Mouse (Mus musculus) activated CD4-positive, CD25-positive, alpha-beta regulatory T cell, adult 9 weeks (primary cell): ENCODE results near the gene Olfr124. TPM values are rescaled to one million over a fixed set of nuclear protein-coding genes. Genes with fewer than 3 reads are reported as not detected.

Source experiments
- polyA plus RNA-seq: library from polyadenylated mRNA; unstranded; fragments of 100-300 nt; shearing (Covaris generic); gene quantifications from one replicate; pipeline ENCODE4 v1.2.1, GENCODE M21; 2017

Gene Olfr124
- not detected for polyA plus RNA-seq

DNA sequence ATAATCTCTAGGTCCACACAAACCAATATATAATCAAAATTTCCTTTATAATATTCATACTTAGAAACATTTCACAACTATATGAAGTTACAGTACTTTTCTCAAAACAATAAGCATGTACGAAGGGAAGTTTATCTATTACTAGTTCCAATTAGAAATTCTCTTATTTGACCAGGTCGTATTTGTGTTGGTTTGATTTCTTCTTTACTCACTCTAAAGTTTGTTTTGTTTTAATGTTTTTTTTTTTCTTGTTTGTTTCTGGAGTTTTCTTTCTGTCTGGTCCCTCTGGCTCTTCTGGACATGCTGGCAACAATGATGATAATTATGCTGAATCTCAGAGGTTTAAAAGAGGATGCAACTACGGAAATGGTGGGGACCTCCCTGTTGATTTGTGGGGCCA lies at the start of gene Olfr124:
TSS of gene Olfr124 (plus strand) at position 301 of the 400 bp plus-strand sequence.

DNA sequence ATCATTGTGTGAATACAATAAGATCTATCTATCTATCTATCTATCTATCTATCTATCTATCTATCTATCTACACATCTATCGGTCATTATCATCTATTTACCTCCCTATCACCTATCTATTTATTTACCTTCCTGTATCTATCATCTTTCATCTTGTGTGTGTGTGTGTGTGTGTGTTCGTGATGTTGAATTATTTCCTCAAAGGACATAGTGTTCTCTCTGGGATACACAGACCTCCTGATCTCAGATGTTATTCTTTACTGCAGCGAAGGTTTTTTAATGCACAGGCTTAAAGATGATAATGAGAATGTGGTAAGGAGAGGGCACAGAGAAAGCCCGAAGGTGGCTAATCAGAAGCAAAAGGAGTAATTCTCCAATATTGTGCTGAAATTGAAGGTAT lies 31.4 kb upstream of the Olfr124 start, which contains the start of gene Olfr122:
TSS of gene Olfr122 (plus strand) at position 301 of the 400 bp plus-strand sequence.

DNA sequence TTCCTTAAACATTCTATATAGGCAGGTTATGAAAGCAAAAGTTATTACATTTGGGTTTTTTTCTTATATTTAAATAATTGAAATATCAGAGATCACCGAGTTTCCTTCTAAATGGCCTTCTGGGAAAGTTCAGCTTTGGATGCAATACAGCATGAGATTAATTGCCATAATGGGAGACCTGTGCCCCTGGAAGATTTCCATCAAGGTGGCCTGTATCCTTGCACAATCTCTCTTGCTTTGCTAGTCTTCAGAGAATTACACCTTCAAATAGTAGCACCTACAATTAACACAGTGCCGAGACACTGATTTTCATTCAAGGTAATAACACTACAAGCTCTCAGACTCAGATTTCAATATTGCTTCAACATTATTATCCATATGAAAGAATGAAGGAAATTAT lies 6.5 kb upstream of the Olfr124 start, which contains the start of gene Olfr123:
TSS of gene Olfr123 (plus strand) at position 301 of the 400 bp plus-strand sequence.

DNA sequence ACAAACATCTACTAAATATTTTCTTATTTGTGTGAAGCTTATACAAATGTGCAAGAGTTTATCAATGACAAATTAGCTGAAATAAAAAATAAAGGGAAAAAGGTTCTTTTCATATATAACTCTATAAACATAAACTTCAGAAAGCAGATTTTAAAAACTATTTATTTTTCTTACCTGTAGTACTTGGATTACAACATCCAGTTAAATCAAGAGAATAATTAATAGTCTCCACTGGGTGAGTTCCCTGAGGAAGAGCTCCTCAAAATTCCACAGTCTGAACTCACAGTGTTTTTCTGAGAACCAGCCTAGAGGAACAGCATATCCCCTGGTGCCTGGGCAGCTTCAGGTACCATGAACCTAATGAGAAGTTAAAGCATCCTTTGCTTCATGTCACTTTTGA lies 33.0 kb downstream of the Olfr124 start, which contains the start of gene Olfr125:
TSS of gene Olfr125 (plus strand) at position 301 of the 400 bp plus-strand sequence.

DNA sequence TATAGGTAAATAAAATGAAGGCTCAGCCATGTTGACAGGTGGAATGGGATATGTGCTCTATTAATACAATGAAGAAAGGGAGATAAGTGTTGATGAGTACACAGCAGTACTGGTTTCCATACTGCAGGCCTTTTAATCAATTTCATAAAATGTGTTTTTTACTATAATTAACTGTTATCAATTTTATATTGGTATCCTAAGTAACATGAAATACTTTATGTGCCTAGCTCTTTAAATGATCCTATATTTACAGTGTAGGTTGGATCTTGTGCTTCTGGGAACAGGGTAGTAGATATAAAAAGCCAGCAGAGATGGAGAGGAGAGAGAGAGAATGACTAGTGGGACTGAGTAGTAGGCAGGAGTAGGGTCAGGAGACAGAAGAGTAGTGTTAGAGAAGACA lies 47.5 kb downstream of the Olfr124 start, which contains the start of gene Olfr126:
TSS of gene Olfr126 (plus strand) at position 301 of the 400 bp plus-strand sequence.

Other genes starting within 250 kb of the Olfr124 start
- not detected for gene Olfr112, start 230.4 kb upstream of the Olfr124 start, polyA plus RNA-seq
- not detected for gene Olfr113, start 222.2 kb upstream of the Olfr124 start, polyA plus RNA-seq
- gene Olfr114, start 207.1 kb upstream of the Olfr124 start, polyA plus RNA-seq = not detected
- gene Olfr115, start 172.8 kb upstream of the Olfr124 start, polyA plus RNA-seq = not detected
- not detected for gene Olfr116, start 172.7 kb upstream of the Olfr124 start, polyA plus RNA-seq
- gene Olfr117, start 136.1 kb upstream of the Olfr124 start, polyA plus RNA-seq = not detected
- gene Olfr118, start 132.9 kb upstream of the Olfr124 start, polyA plus RNA-seq = not detected
- not detected for gene Olfr119, start 103.3 kb upstream of the Olfr124 start, polyA plus RNA-seq
- gene Olfr120, start 78.1 kb upstream of the Olfr124 start, polyA plus RNA-seq = not detected
- not detected for gene Olfr121, start 51.0 kb upstream of the Olfr124 start, polyA plus RNA-seq
- gene Olfr122, start 31.3 kb upstream of the Olfr124 start, polyA plus RNA-seq = not detected
- gene Olfr123, start 6.4 kb upstream of the Olfr124 start, polyA plus RNA-seq = not detected
- gene Olfr125, start 33.1 kb downstream of the Olfr124 start, polyA plus RNA-seq = not detected
- not detected for gene Olfr126, start 47.6 kb downstream of the Olfr124 start, polyA plus RNA-seq
- not detected for gene Olfr127, start 100.5 kb downstream of the Olfr124 start, polyA plus RNA-seq
- gene Olfr128, start 120.7 kb downstream of the Olfr124 start, polyA plus RNA-seq = not detected
- gene Olfr761, start 153.2 kb downstream of the Olfr124 start, polyA plus RNA-seq = not detected